In genomic region chr4:150966556-150966955, GRCm38 (mm10) we compare ENCODE assay signal across 9 mouse cellular contexts. TPM values are rescaled to one million over a fixed set of nuclear protein-coding genes. Genes with fewer than 3 reads are reported as not detected.
DNase-seq lines count a peak whose midpoint lies in the region; ATAC-seq and TF ChIP-seq lines count a peak whose summit lies in the region.
"Had no signal": no experiment of that assay in that cellular context is flagged by ENCODE, and none has a peak within 500 bp of the region (broad histone marks: within the 10 kb centered on the region; RNA-seq: fewer than 3 reads in every experiment).

No protein-coding gene starts in this region.

- TF ChIP-seq EP300 in liver, postnatal 0 days (IDR thresholded peaks at IDR 0.05; ENCODE audit: low read depth) = no peak

- H3K9me3 ChIP-seq in midbrain, embryonic 14.5 days (ENCODE audit: control insufficient read depth, low read length) = no peaks in the 10 kb centered on the region
- H3K9me3 ChIP-seq in midbrain, embryonic 16.5 days (replicated peaks; ENCODE audit: control insufficient read depth, low read length, poor library complexity, severe bottlenecking) = no peaks in the 10 kb centered on the region
- H3K9me3 ChIP-seq in liver, postnatal 0 days (ENCODE audit: low read length) = no peaks in the 10 kb centered on the region
- H3K9me3 ChIP-seq: hindbrain, embryonic 15.5 days had no signal

- DNase-seq in midbrain, embryonic 14.5 days = peak; percentile 74
- DNase-seq in adrenal gland, adult 18-20 months (ENCODE audit: low spot score in 2 of 2) = peak; percentile 48 to 63
- peak; percentile 66 to 78 for DNase-seq in kidney, postnatal 25 days
- peak; percentile 74 for DNase-seq in liver, postnatal 0 days

- no peak overlapping the region for H3K4me2 ChIP-seq in midbrain, embryonic 14.5 days (ENCODE audit: low read length)
- no peak overlapping the region for H3K4me2 ChIP-seq in midbrain, embryonic 16.5 days (ENCODE audit: low read length)
- no peak overlapping the region for H3K4me2 ChIP-seq in liver, postnatal 0 days (ENCODE audit: low read depth, low read length)
- H3K4me2 ChIP-seq: hindbrain, embryonic 15.5 days had no signal

- TF ChIP-seq POLR2A in small intestine, adult 2 months (IDR thresholded peaks at IDR 0.05; ENCODE audit: low read depth, low read length) = no peak

- no peak overlapping the region for H3K4me3 ChIP-seq in midbrain, embryonic 14.5 days (replicated peaks; ENCODE audit: low read depth, low read length)
- H3K4me3 ChIP-seq in midbrain, embryonic 16.5 days (ENCODE audit: low read depth, low read length) = no peak overlapping the region
- H3K4me3 ChIP-seq in liver, postnatal 0 days (ENCODE audit: low read depth, low read length) = no peak overlapping the region
- H3K4me3 ChIP-seq in small intestine, adult 2 months (ENCODE audit: low read depth, low read length) = no peak overlapping the region
- H3K4me3 ChIP-seq: hindbrain, embryonic 15.5 days had no signal

- ATAC-seq in midbrain, embryonic 14.5 days (ENCODE audit: low FRiP score, low TSS enrichment) = no peak
- no peak for ATAC-seq in midbrain, embryonic 16.5 days
- peak; percentile 43 for ATAC-seq in common myeloid progenitor, adult 5-6 weeks (replicated peaks; ENCODE audit: low read depth, poor library complexity, severe bottlenecking)
- no peak for ATAC-seq in liver, postnatal 0 days
- ATAC-seq in activated CD4-positive, CD25-positive, alpha-beta regulatory T cell, adult 4 months = no peak

- 24% methylated on average over 7 of the region's 7 CpGs for WGBS in midbrain, embryonic 14.5 days
- 22% methylated on average over 7 of the region's 7 CpGs for WGBS in midbrain, embryonic 16.5 days
- 12% methylated on average over 7 of the region's 7 CpGs for WGBS in liver, postnatal 0 days (ENCODE audit: insufficient replicate concordance)
- WGBS in small intestine, adult 2 months = 17% methylated on average over 7 of the region's 7 CpGs

- H3K27me3 ChIP-seq in midbrain, embryonic 14.5 days (ENCODE audit: control insufficient read depth, insufficient read depth, low read length) = no peaks in the 10 kb centered on the region
- no peaks in the 10 kb centered on the region for H3K27me3 ChIP-seq in midbrain, embryonic 16.5 days (ENCODE audit: control insufficient read depth, insufficient read depth, low read depth, low read length)
- H3K27me3 ChIP-seq in liver, postnatal 0 days (ENCODE audit: insufficient read depth, low read length) = no peaks in the 10 kb centered on the region
- no peaks in the 10 kb centered on the region for H3K27me3 ChIP-seq in small intestine, adult 2 months (ENCODE audit: control insufficient read depth, insufficient read depth, low read length)
- H3K27me3 ChIP-seq: hindbrain, embryonic 15.5 days had no signal

- H3K4me1 ChIP-seq in midbrain, embryonic 14.5 days (ENCODE audit: control insufficient read depth, insufficient read depth, low read length) = no peaks in the 10 kb centered on the region
- H3K4me1 ChIP-seq in midbrain, embryonic 16.5 days (ENCODE audit: control insufficient read depth, insufficient read depth, low read length) = peaks cover 4% of the 10 kb centered on the region; the same call in 1 of the 2 replicates
- 0 out of 2 replicates have a peak, but pooled peaks cover 4% of the 10 kb centered on the region for H3K4me1 ChIP-seq in liver, postnatal 0 days (ENCODE audit: insufficient read depth)
- no peaks in the 10 kb centered on the region; the same call in 1 of the 2 replicates for H3K4me1 ChIP-seq in small intestine, adult 2 months (ENCODE audit: control insufficient read depth, insufficient read depth, insufficient read length, low read length)

- no peak overlapping the region for H3K9ac ChIP-seq in midbrain, embryonic 14.5 days (replicated peaks; ENCODE audit: low read length)
- no peak overlapping the region for H3K9ac ChIP-seq in midbrain, embryonic 16.5 days (ENCODE audit: low read depth, low read length)
- no peak overlapping the region for H3K9ac ChIP-seq in liver, postnatal 0 days (replicated peaks)
- H3K9ac ChIP-seq: hindbrain, embryonic 15.5 days had no signal

- TF ChIP-seq CTCF in liver, postnatal 0 days (IDR thresholded peaks at IDR 0.05; ENCODE audit: low read depth) = peak; percentile 76
- peak; percentile 80; the same call in 1 of the 2 replicates for TF ChIP-seq CTCF in small intestine, adult 2 months (IDR thresholded peaks at IDR 0.05; ENCODE audit: extremely low read depth, insufficient read length, insufficient replicate concordance, low read depth, low read length)

- no peak overlapping the region for H3K27ac ChIP-seq in midbrain, embryonic 14.5 days (replicated peaks; ENCODE audit: low read depth, low read length)
- no peak overlapping the region for H3K27ac ChIP-seq in midbrain, embryonic 16.5 days (ENCODE audit: low read length)
- H3K27ac ChIP-seq in liver, postnatal 0 days (ENCODE audit: low read depth) = no peak overlapping the region
- H3K27ac ChIP-seq in small intestine, adult 2 months (ENCODE audit: insufficient read depth, low read depth, low read length) = no peak overlapping the region
- H3K27ac ChIP-seq: hindbrain, embryonic 15.5 days had no signal

- no peaks in the 10 kb centered on the region for H3K36me3 ChIP-seq in midbrain, embryonic 14.5 days (ENCODE audit: control insufficient read depth, insufficient read depth, low read length)
- no peaks in the 10 kb centered on the region for H3K36me3 ChIP-seq in midbrain, embryonic 16.5 days (ENCODE audit: control insufficient read depth, insufficient read depth, low read length)
- H3K36me3 ChIP-seq in liver, postnatal 0 days (replicated peaks; ENCODE audit: insufficient read depth, low read length) = no peaks in the 10 kb centered on the region
- H3K36me3 ChIP-seq in small intestine, adult 2 months (ENCODE audit: control insufficient read depth, insufficient read depth, low read length) = no peaks in the 10 kb centered on the region
- H3K36me3 ChIP-seq: hindbrain, embryonic 15.5 days had no signal

RNA-seq across cellular contexts. Expression of gene Uts2, which starts 30.3 kb away (rescaled TPM):
- not detected in 2 replicates for polyA plus RNA-seq in midbrain, embryonic 14.5 days (2014; fragmentation: Nextera tagmentation; extraction: Ambion mirVana)
- not detected in 2 replicates for polyA plus RNA-seq in midbrain, embryonic 16.5 days (2015; fragmentation: Nextera tagmentation; extraction: Ambion mirVana)
- not detected for total RNA-seq in adrenal gland, adult 18-20 months (2021)
- not detected in 2 replicates for total RNA-seq in common myeloid progenitor, adult 5-6 weeks (2017)
- not detected in 2 replicates for polyA plus RNA-seq in liver, postnatal 0 days (2015; fragmentation: Nextera tagmentation; extraction: Ambion mirVana)
- not detected in 2 replicates for polyA plus RNA-seq in small intestine, adult 2 months (2012; rRNA removed)
- not detected for polyA plus RNA-seq in activated CD4-positive, CD25-positive, alpha-beta regulatory T cell, adult 4 months (2017; shearing (Covaris generic))

RNA-seq across cellular contexts. Expression of gene Tnfrsf9, which starts 52.2 kb away (rescaled TPM):
- polyA plus RNA-seq in midbrain, embryonic 14.5 days (2014; fragmentation: Nextera tagmentation; extraction: Ambion mirVana) = 0.13 TPM in 1 of 2 replicates, not detected in the other
- 0.27 and 0.38 TPM in 2 replicates for polyA plus RNA-seq in midbrain, embryonic 16.5 days (2015; fragmentation: Nextera tagmentation; extraction: Ambion mirVana)
- under 1 TPM in 1 of 2 experiments, not detected in 1; 0.33 TPM for total RNA-seq in adrenal gland, adult 18-20 months (2021)
- total RNA-seq in common myeloid progenitor, adult 5-6 weeks (2017) = not detected in 2 replicates
- polyA plus RNA-seq in liver, postnatal 0 days (2015; fragmentation: Nextera tagmentation; extraction: Ambion mirVana) = 0.33 and 0.36 TPM in 2 replicates
- polyA plus RNA-seq in small intestine, adult 2 months (2012; rRNA removed) = 0.72 and 1.3 TPM in 2 replicates
- polyA plus RNA-seq in activated CD4-positive, CD25-positive, alpha-beta regulatory T cell, adult 4 months (2017; shearing (Covaris generic)) = 100 to 1,000 TPM; 103 to 140 TPM

RNA-seq across cellular contexts. Expression of gene Park7, which starts 52.3 kb away (rescaled TPM):
- polyA plus RNA-seq in midbrain, embryonic 14.5 days (2014; fragmentation: Nextera tagmentation; extraction: Ambion mirVana) = 367 and 400 TPM in 2 replicates
- 359 and 371 TPM in 2 replicates for polyA plus RNA-seq in midbrain, embryonic 16.5 days (2015; fragmentation: Nextera tagmentation; extraction: Ambion mirVana)
- 100 to 1,000 TPM; 279 to 299 TPM for total RNA-seq in adrenal gland, adult 18-20 months (2021)
- 369 and 397 TPM in 2 replicates for total RNA-seq in common myeloid progenitor, adult 5-6 weeks (2017)
- polyA plus RNA-seq in liver, postnatal 0 days (2015; fragmentation: Nextera tagmentation; extraction: Ambion mirVana) = 227 and 228 TPM in 2 replicates
- 41.1 and 70.5 TPM in 2 replicates for polyA plus RNA-seq in small intestine, adult 2 months (2012; rRNA removed)
- polyA plus RNA-seq in activated CD4-positive, CD25-positive, alpha-beta regulatory T cell, adult 4 months (2017; shearing (Covaris generic)) = 100 to 1,000 TPM; 449 to 481 TPM

Comparison
In these comparisons a context has a peak if more than half of its experiments do, and no peak if none do; other contexts are left out.
1. RNA of gene Tnfrsf9, which starts 52.2 kb away (polyA plus RNA-seq): 103 to 140 TPM in activated CD4-positive, CD25-positive, alpha-beta regulatory T cell, adult 4 months; 0.72 to 1.3 TPM in small intestine, adult 2 months, 0.27 to 0.38 TPM in midbrain, embryonic 16.5 days, 0.33 to 0.36 TPM in liver, postnatal 0 days and 0.13 TPM in midbrain, embryonic 14.5 days; every median in the first group is over 10 times any median in the second.
2. Peak in every context shown above with its lines, with median percentiles within 50 percentile points of each other: DNase-seq.